Mouse (Mus musculus): ENCODE data around the gene Tbc1d10c.
"Not testable (repeated sequence)": the region's sequence is repeated elsewhere in the genome, so short reads cannot be mapped to it uniquely, and the experiment has no call there.

Tbc1d10c gene

GRCm38 (mm10) chr19:4143759-4144268, 47.3 kb downstream of the Tbc1d10c start, which contains the start of gene Cabp4:
Cabp4 (minus strand) TSS chr19:4144033.
- no peak for DNase-seq (ENCODE audit: low spot score)

- DNase-seq (ENCODE audit: low spot score), result no peak
Measured at GRCm38 (mm10) chr19:4142416-4143173, 48.5 kb downstream of the Tbc1d10c start.

GRCm38 (mm10) chr19:4140147-4140546, 50.9 kb downstream of the Tbc1d10c start:
- no peak for DNase-seq (ENCODE audit: low spot score)

GRCm38 (mm10) chr19:4139446-4139845, 51.6 kb downstream of the Tbc1d10c start, which contains the start of gene Gpr152:
Gpr152 (plus strand) TSS chr19:4139787.
- no peak for DNase-seq (ENCODE audit: low spot score)

- DNase-seq (ENCODE audit: low spot score), result no peak
Measured at GRCm38 (mm10) chr19:4137913-4138312, 53.2 kb downstream of the Tbc1d10c start.

- DNase-seq (ENCODE audit: low spot score), result no peak
Measured at GRCm38 (mm10) chr19:4136463-4136862, 54.6 kb downstream of the Tbc1d10c start.

- DNase-seq (ENCODE audit: low spot score), result not testable (repeated sequence)
Measured at GRCm38 (mm10) chr19:4135963-4136345, 55.1 kb downstream of the Tbc1d10c start.

GRCm38 (mm10) chr19:4135229-4135962, 55.7 kb downstream of the Tbc1d10c start:
- not testable (repeated sequence) for DNase-seq (ENCODE audit: low spot score)

GRCm38 (mm10) chr19:4134354-4134753, 56.7 kb downstream of the Tbc1d10c start:
- DNase-seq (ENCODE audit: low spot score), result no peak

All from urinary bladder, postnatal 25 days (tissue).